Mouse (Mus musculus) MEL (cell line): ENCODE data around the gene Milr1.

ENCODE experiments used
- CTCF ChIP-seq, 3 experiments: IDR thresholded peaks in 2 of 3; conservative IDR thresholded peaks in 1 of 3; 2 replicates each; pipeline ENCODE4 v1.5.1; 2011 to 2012; ENCODE audit warnings: low read length in 3 of 3, low read depth in 2 of 3, mild to moderate bottlenecking in 2 of 3, improper control_type of control experiment in 1 of 3, inconsistent platforms in 1 of 3, mixed read lengths in 1 of 3, moderate library complexity in 1 of 3; ENCODE audit not compliant: control insufficient read depth in 1 of 3, insufficient read depth in 1 of 3, poor library complexity in 1 of 3, severe bottlenecking in 1 of 3
- EP300 ChIP-seq, 2 experiments: IDR thresholded peaks; 2 replicates each; pipeline ENCODE4 v1.6.1; 2011; ENCODE audit warnings: improper control_type of control experiment in 2 of 2, low read length in 2 of 2, low read depth in 1 of 2, mild to moderate bottlenecking in 1 of 2
- HCFC1 ChIP-seq: IDR thresholded peaks from 2 replicates; pipeline ENCODE4 v1.6.1; 2012; ENCODE audit warnings: low read depth, mild to moderate bottlenecking, inconsistent platforms, low read length, improper control_type of control experiment, moderate library complexity
- POLR2A ChIP-seq, 2 experiments: IDR thresholded peaks; 2 replicates each; pipeline ENCODE4 v1.6.1; 2011 to 2012; ENCODE audit warnings: low read length in 2 of 2, mild to moderate bottlenecking in 2 of 2, control low read depth in 1 of 2, improper control_type of control experiment in 1 of 2, low read depth in 1 of 2, moderate library complexity in 1 of 2; ENCODE audit not compliant: control insufficient read depth in 1 of 2, insufficient read depth in 1 of 2, poor library complexity in 1 of 2
- ZKSCAN1 ChIP-seq: IDR thresholded peaks from 2 replicates; pipeline ENCODE4 v1.6.1; 2012; ENCODE audit warnings: low read depth, mild to moderate bottlenecking, inconsistent platforms, low read length, improper control_type of control experiment, moderate library complexity

GRCm38 (mm10) chr11:106729656-106730055 is 21.4 kb upstream of the Milr1 start:
- TF ChIP-seq ZKSCAN1 (no peak), POLR2A (IDR thresholded peaks at IDR 0.05; ENCODE audit: control insufficient read depth in 1 of 2, insufficient read depth in 1 of 2, low read depth in 1 of 2, low read length in 2 of 2, poor library complexity in 1 of 2) (no peak), CTCF (IDR thresholded peaks at IDR 0.05 in 2 of 3, conservative IDR thresholded peaks at IDR 0.05 in 1 of 3; ENCODE audit: control insufficient read depth in 1 of 3, insufficient read depth in 1 of 3, low read depth in 2 of 3, low read length in 3 of 3, poor library complexity in 1 of 3, severe bottlenecking in 1 of 3) (no peak), HCFC1 (no peak), EP300 (IDR thresholded peaks at IDR 0.05; ENCODE audit: low read depth in 1 of 2, low read length in 2 of 2) (no peak)
